ENCODE assay signal across 26 mouse cellular contexts in genomic region chr12:53333251-53333650, GRCm38 (mm10).
"Had no signal": no experiment of that assay in that cellular context is flagged by ENCODE, and none has a peak within 500 bp of the region (broad histone marks: within the 10 kb centered on the region; RNA-seq: fewer than 3 reads in every experiment).

No protein-coding gene starts in this region.

- H3K4me2 ChIP-seq: embryonic facial prominence, embryonic 12.5 days; embryonic facial prominence, embryonic 13.5 days; embryonic facial prominence, embryonic 15.5 days; forebrain, embryonic 12.5 days; forebrain, embryonic 13.5 days; forebrain, embryonic 15.5 days had no signal

- H3K27ac ChIP-seq: embryonic facial prominence, embryonic 10.5 days; embryonic facial prominence, embryonic 12.5 days; embryonic facial prominence, embryonic 13.5 days; embryonic facial prominence, embryonic 15.5 days; forebrain, embryonic 10.5 days; forebrain, embryonic 12.5 days; forebrain, embryonic 13.5 days; forebrain, embryonic 15.5 days; gastrocnemius, adult 2 months; heart, adult 2 months had no signal

- ATAC-seq: forebrain, embryonic 13.5 days; forebrain, embryonic 14.5 days; forebrain, embryonic 15.5 days; forebrain, postnatal 0 days had no signal

- H3K36me3 ChIP-seq: embryonic facial prominence, embryonic 10.5 days; embryonic facial prominence, embryonic 12.5 days; embryonic facial prominence, embryonic 13.5 days; embryonic facial prominence, embryonic 15.5 days; forebrain, embryonic 12.5 days; forebrain, embryonic 15.5 days had no signal

- H3K4me3 ChIP-seq: embryonic facial prominence, embryonic 10.5 days; embryonic facial prominence, embryonic 12.5 days; embryonic facial prominence, embryonic 13.5 days; embryonic facial prominence, embryonic 15.5 days; erythroblast, embryonic 14.5 days; forebrain, embryonic 10.5 days; forebrain, embryonic 12.5 days; forebrain, embryonic 13.5 days; forebrain, embryonic 15.5 days; gastrocnemius, adult 2 months; heart, adult 2 months had no signal

- H3K9ac ChIP-seq: embryonic facial prominence, embryonic 12.5 days; embryonic facial prominence, embryonic 13.5 days; embryonic facial prominence, embryonic 15.5 days; forebrain, embryonic 12.5 days; forebrain, embryonic 13.5 days; forebrain, embryonic 15.5 days; forebrain, postnatal 0 days had no signal

- DNase-seq: cerebellum, adult 9-10 months; cerebellum, adult 9-11 months; cerebellum, postnatal 10 days; cerebellum, postnatal 14 days; cerebellum, postnatal 25 days; cerebellum, postnatal 36 days; embryo, embryonic 11 days; forebrain, postnatal 0 days; gastrocnemius, adult 2 months; gastrocnemius, postnatal 10 days; gastrocnemius, postnatal 14 days; gastrocnemius, postnatal 25 days; gastrocnemius, postnatal 36 days; heart, adult 11 months; heart, adult 18-20 months; heart, adult 2 months had no signal

- H3K9me3 ChIP-seq: embryonic facial prominence, embryonic 10.5 days; embryonic facial prominence, embryonic 12.5 days; embryonic facial prominence, embryonic 13.5 days; embryonic facial prominence, embryonic 15.5 days; forebrain, embryonic 10.5 days; forebrain, embryonic 12.5 days; forebrain, embryonic 13.5 days; forebrain, embryonic 15.5 days had no signal

- H3K27me3 ChIP-seq: embryonic facial prominence, embryonic 12.5 days; forebrain, embryonic 12.5 days; forebrain, embryonic 13.5 days; forebrain, embryonic 15.5 days had no signal
